Mouse (Mus musculus) hindbrain, embryonic 14.5 days (tissue): Measurements from ENCODE around the gene Ccdc107. TPM values are rescaled to one million over a fixed set of nuclear protein-coding genes. Genes with fewer than 3 reads are reported as not detected.

Source experiments
- ATAC-seq: fragments of 200-750 bp; cut with Nextera tagmentation; 2 replicates; pipeline ENCODE4 v1.8.0; 2017; ENCODE audit warnings: moderate number of reproducible peaks, mild to moderate bottlenecking, moderate TSS enrichment, moderate library complexity; ENCODE audit not compliant: low FRiP score
- DNase-seq: peaks from one replicate; pipeline ENCODE4 v3.0.0-alpha.2; 2015; ENCODE audit warnings: low spot score
- H3K27ac ChIP-seq: fragments of 300-500 bp; sonication (generic); 2 replicates; pipeline ENCODE4 v1.5.1; 2014; ENCODE audit warnings: mild to moderate bottlenecking, moderate library complexity
- H3K27me3 ChIP-seq: fragments of 300-500 bp; sonication (generic); 2 replicates; pipeline ENCODE4 v1.6.1; 2014; ENCODE audit warnings: mild to moderate bottlenecking, low read length, mixed read lengths; ENCODE audit not compliant: control insufficient read depth, insufficient read depth
- H3K36me3 ChIP-seq: fragments of 300-500 bp; sonication (generic); replicated peaks from 2 replicates; pipeline ENCODE4 v1.6.1; 2014; ENCODE audit not compliant: control insufficient read depth, insufficient read depth
- H3K4me1 ChIP-seq: fragments of 300-500 bp; sonication (generic); replicated peaks from 2 replicates; pipeline ENCODE4 v1.6.1; 2014; ENCODE audit warnings: antibody characterized with exemption, low read length, mixed read lengths; ENCODE audit not compliant: control insufficient read depth, insufficient read depth
- H3K4me2 ChIP-seq: fragments of 300-500 bp; sonication (generic); replicated peaks from 2 replicates; pipeline ENCODE4 v1.6.1; 2014; ENCODE audit warnings: mild to moderate bottlenecking, moderate library complexity
- H3K4me3 ChIP-seq: fragments of 300-500 bp; sonication (generic); replicated peaks from 2 replicates; pipeline ENCODE4 v1.5.1; 2014; ENCODE audit warnings: mild to moderate bottlenecking, low read length
- H3K9ac ChIP-seq: fragments of 300-500 bp; sonication (generic); 2 replicates; pipeline ENCODE4 v1.6.1; 2014
- H3K9me3 ChIP-seq: fragments of 300-500 bp; sonication (generic); 2 replicates; pipeline ENCODE4 v1.6.1; 2016; ENCODE audit warnings: low read length; ENCODE audit not compliant: control insufficient read depth
- WGBS: fragments of 180-500 bp; shearing (Covaris S2); extraction: QIAGEN DNeasy Blood & Tissue Kit; methylation state at CpG from one replicate; pipeline ENCODE4 v1.1.7; 2014; 5-methylcytosine and 5-hydroxymethylcytosine counted together
- polyA plus RNA-seq: library from polyadenylated mRNA; unstranded; fragments of >200 nt; fragmentation: Nextera tagmentation; extraction: Ambion mirVana; gene quantifications from 2 replicates; pipeline ENCODE4 v1.2.1, GENCODE M21; 2014

Ccdc107 gene
- 80.3 and 92.0 TPM in 2 replicates for polyA plus RNA-seq

GRCm38 (mm10) chr4:43492821-43493185, at the start of gene Ccdc107:
Gene Ccdc107, plus strand, starts transcription at chr4:43492900.
- under 1% methylated on average over 25 of the region's 25 CpGs for WGBS
- Histone ChIP-seq H3K4me2 (peak within 1 kb of the TSS; percentile 52), H3K9me3 (peaks cover 4% of the 10 kb centered on the region; the same call in 1 of the 2 replicates), H3K36me3 (peaks cover 5% of the 10 kb centered on the region; the same call in 1 of the 2 replicates), H3K27me3 (no peaks in the 10 kb centered on the region), H3K9ac (peak within 1 kb of the TSS; percentile 83), H3K4me3 (peak within 1 kb of the TSS; percentile 56), H3K4me1 (peaks cover 18% of the 10 kb centered on the region), H3K27ac (peak within 1 kb of the TSS; percentile 90)
- peak; percentile 97 for ATAC-seq
- DNase-seq = peak; percentile 89

- H3K9me3 ChIP-seq = no peaks in the 10 kb centered on the region
- WGBS = 1% methylated on average over 28 of the region's 28 CpGs
- peak overlapping the region; percentile 98 for H3K9ac ChIP-seq
- peaks cover 37% of the 10 kb centered on the region for H3K36me3 ChIP-seq
- H3K27me3 ChIP-seq = no peaks in the 10 kb centered on the region
- H3K27ac ChIP-seq = peak overlapping the region; percentile 98
- peak overlapping the region; percentile 96 for H3K4me2 ChIP-seq
- DNase-seq (no peak), ATAC-seq (0 out of 2 replicates have a peak, but pooled peaks have one; percentile 0)
- peaks cover 12% of the 10 kb centered on the region for H3K4me1 ChIP-seq
- H3K4me3 ChIP-seq = peak overlapping the region; percentile 97
These were observed 49.2 kb upstream of the Ccdc107 start for GRCm38 (mm10) chr4:43443511-43443910.

- H3K9ac ChIP-seq = no peak overlapping the region
- 0 out of 2 replicates have a peak, but pooled peaks cover 1% of the 10 kb centered on the region for H3K27me3 ChIP-seq
- DNase-seq = no peak
- H3K9me3 ChIP-seq = no peaks in the 10 kb centered on the region
- H3K4me2 ChIP-seq = no peak overlapping the region
- H3K4me3 ChIP-seq = no peak overlapping the region
- no peak for ATAC-seq
- peaks cover 40% of the 10 kb centered on the region for H3K36me3 ChIP-seq
- no peak overlapping the region for H3K27ac ChIP-seq
- peaks cover 12% of the 10 kb centered on the region for H3K4me1 ChIP-seq
- 81% methylated on average over 13 of the region's 13 CpGs for WGBS
These were observed 45.4 kb upstream of the Ccdc107 start for GRCm38 (mm10) chr4:43447251-43447650.

DNA sequence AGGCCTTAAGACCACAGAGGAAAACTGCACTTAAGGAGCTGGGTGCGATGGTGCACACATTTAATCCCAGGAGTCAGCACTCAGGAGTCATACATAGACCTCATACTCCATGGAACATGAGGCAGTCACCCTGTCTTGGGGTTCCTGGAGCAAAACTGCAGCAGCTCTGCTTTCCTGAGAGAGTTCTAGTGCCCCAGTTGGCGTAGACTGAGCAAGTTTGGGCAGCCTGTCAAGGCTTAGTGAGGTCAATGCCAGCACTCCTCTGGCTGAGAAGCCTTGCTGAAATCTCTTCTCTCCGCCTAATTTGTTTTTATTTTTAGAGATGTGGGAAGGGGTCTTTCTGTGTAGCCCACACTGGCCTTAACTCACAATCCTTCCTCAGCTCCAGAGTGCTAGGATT, 44.1 kb upstream of the Ccdc107 start:
- Histone ChIP-seq H3K27me3 (0 out of 2 replicates have a peak, but pooled peaks cover 8% of the 10 kb centered on the region), H3K36me3 (peaks cover 40% of the 10 kb centered on the region), H3K9me3 (no peaks in the 10 kb centered on the region), H3K4me3 (no peak overlapping the region), H3K27ac (no peak overlapping the region), H3K9ac (no peak overlapping the region), H3K4me2 (no peak overlapping the region), H3K4me1 (peaks cover 17% of the 10 kb centered on the region)
- ATAC-seq (no peak), DNase-seq (no peak)
- 88% methylated on average over 3 of the region's 3 CpGs for WGBS

DNA sequence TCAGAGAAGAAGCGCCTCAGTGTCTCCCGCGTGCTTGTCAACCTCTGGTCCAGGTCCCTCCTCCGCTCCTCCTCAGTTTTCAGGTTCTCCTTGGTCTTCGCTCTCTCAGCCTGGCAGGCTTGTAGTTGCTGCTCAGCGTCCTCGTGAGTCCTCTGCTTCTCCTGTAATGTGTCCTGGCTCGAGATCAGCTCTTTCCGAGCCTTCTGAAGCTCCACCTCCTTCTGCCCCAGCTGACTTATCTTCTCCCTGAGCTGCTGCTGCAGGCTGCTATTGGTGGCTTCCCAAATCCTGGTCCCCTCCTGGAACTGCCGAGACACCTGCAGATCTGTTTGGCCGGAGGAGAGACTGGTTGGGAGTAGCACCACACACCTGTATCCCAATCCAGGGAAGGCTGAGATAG, 40.4 kb upstream of the Ccdc107 start:
- WGBS = 67% methylated on average over 11 of the region's 11 CpGs
- H3K4me1 ChIP-seq = peaks cover 16% of the 10 kb centered on the region
- DNase-seq = no peak

DNA sequence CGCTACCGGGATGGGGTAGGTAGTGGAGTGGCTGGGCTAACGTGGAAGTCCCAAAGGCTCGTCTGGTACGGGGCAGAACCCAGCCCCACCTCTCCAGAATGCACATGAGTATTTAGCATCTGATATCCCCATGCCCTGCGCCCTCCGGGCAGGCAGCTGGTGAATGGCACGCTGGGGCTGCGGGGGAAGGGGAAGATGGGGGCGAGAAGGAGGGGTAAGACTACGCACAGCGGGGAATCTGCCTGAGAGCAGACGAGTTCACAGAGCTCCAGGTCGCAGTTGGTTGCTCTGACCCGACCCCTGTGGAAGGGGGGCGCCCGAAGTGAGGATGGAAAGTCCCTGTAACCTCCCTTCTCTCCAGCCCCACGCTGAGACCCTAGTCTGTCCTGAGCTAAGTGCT, 39.3 kb upstream of the Ccdc107 start:
- WGBS = under 1% methylated on average over 18 of the region's 18 CpGs
- Histone ChIP-seq H3K4me1 (peaks cover 16% of the 10 kb centered on the region), H3K36me3 (peaks cover 4% of the 10 kb centered on the region), H3K27ac (no peak overlapping the region), H3K27me3 (peaks cover 16% of the 10 kb centered on the region; the same call in 1 of the 2 replicates), H3K9me3 (no peaks in the 10 kb centered on the region), H3K9ac (no peak overlapping the region), H3K4me3 (no peak overlapping the region), H3K4me2 (peak overlapping the region; percentile 31)
- DNase-seq (no peak), ATAC-seq (no peak)

More for the DNA sequence above, 40.4 kb upstream of the Ccdc107 start:
- Histone ChIP-seq H3K9ac (no peak overlapping the region), H3K36me3 (peaks cover 15% of the 10 kb centered on the region), H3K27me3 (peaks cover 16% of the 10 kb centered on the region; the same call in 1 of the 2 replicates), H3K4me3 (no peak overlapping the region), H3K27ac (no peak overlapping the region), H3K9me3 (no peaks in the 10 kb centered on the region), H3K4me2 (no peak overlapping the region)
- ATAC-seq = no peak

DNA sequence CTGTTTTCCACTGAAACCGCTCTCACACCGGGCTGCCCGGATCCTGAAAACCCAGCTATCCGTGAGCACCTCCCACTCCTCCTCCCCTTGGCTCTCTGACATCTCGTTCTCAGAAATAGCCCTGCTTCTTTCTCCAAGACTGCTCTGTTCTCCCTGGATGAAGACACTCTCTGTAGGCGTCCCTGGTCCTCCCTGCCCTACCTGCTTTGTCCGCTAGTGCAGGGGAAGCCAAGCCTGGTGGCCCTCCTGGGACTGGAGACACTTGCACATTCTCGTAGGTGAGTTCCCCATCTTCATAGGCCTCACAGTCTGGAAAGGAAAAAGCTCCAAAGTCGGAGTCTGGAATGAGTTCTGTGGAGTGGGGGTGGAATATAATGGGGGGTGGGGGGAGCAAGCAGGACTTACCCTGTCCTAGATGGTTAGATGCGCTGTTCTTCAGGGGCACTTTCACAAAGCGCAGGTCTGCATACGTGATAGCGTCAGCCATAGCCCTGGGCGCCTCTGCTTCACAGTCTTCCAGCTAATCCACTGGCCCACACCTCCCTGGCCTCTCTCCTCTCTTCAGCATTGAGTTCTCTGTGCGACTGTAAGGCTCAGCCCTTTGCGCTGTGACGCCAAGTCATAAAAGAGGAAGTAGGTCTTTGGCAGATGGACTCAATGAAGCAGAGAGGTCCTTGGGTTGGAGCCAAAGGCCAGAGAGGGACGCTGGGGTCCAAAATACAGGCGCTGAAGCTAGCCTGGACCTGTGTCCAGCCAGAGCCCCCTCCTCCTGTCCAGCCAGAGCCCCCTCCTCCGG, 38.5 kb upstream of the Ccdc107 start, which contains the start of gene Cd72:
Gene Cd72 (minus strand): TSS at position 588 of the 796 bp plus-strand sequence.
- Histone ChIP-seq H3K36me3 (no peaks in the 10 kb centered on the region), H3K27me3 (peaks cover 16% of the 10 kb centered on the region; the same call in 1 of the 2 replicates), H3K4me3 (no peak within 1 kb of the TSS), H3K4me1 (peaks cover 16% of the 10 kb centered on the region), H3K9ac (no peak within 1 kb of the TSS), H3K9me3 (no peaks in the 10 kb centered on the region), H3K4me2 (peak within 1 kb of the TSS; percentile 31), H3K27ac (no peak within 1 kb of the TSS)
- WGBS = 34% methylated on average over 20 of the region's 20 CpGs
- no peak for DNase-seq
- ATAC-seq = no peak

- no peak overlapping the region for H3K4me2 ChIP-seq
These were observed 36.2 kb upstream of the Ccdc107 start for GRCm38 (mm10) chr4:43456470-43456869.

DNA sequence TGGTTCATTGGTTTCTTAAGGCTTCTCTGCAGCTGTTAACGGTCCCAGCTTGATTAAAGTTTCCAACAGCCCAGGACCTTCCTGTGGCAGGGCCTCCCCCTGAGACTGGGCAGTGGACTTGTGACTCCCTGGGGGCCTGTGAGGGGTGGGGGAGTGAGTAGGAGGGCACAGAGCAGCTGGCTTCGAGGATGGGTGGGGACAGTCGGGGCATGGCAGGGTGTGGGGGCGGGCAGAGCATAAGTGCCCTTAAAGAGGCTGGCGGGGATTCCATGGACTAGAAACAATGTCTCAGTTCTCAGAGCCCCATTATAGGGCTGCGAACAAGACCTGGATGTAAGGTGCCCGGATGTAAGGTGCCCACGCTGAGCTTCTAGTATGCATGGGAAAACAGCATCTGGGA, 35.6 kb upstream of the Ccdc107 start:
- Histone ChIP-seq H3K36me3 (no peaks in the 10 kb centered on the region), H3K9me3 (no peaks in the 10 kb centered on the region), H3K9ac (no peak overlapping the region), H3K4me3 (no peak overlapping the region), H3K4me1 (peaks cover 16% of the 10 kb centered on the region), H3K4me2 (no peak overlapping the region), H3K27ac (no peak overlapping the region), H3K27me3 (peaks cover 16% of the 10 kb centered on the region; the same call in 1 of the 2 replicates)
- 23% methylated on average over 8 of the region's 8 CpGs for WGBS
- ATAC-seq (no peak), DNase-seq (no peak)

More at GRCm38 (mm10) chr4:43456470-43456869, 36.2 kb upstream of the Ccdc107 start:
- ATAC-seq = no peak
- no peak for DNase-seq
- 38% methylated on average over 4 of the region's 4 CpGs for WGBS
- H3K9ac ChIP-seq = no peak overlapping the region
- no peaks in the 10 kb centered on the region for H3K36me3 ChIP-seq
- H3K4me1 ChIP-seq = peaks cover 16% of the 10 kb centered on the region
- no peak overlapping the region for H3K27ac ChIP-seq
- H3K4me3 ChIP-seq = no peak overlapping the region
- H3K9me3 ChIP-seq = no peaks in the 10 kb centered on the region
- H3K27me3 ChIP-seq = peaks cover 16% of the 10 kb centered on the region; the same call in 1 of the 2 replicates
